ENCODE assay signal across 27 mouse cellular contexts in the genomic region with DNA sequence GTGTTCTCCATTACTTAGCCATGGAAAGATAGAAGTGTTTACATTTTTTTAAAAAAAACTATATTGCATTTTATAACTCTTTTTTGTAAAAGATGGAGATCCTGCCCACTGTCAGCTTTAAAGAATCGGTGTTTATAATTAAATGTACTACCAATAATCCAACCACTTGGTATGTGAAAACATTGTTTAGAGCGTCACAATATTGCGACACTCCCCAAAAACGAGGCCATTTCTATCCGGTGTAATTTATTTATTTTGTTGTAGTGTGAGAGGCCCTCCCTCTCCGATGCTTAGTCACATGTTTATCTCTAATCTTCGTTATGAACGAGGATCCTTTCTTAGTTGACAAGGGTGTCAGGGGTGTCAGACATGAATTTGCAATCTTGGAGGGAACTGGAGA. TPM values are rescaled to one million over a fixed set of nuclear protein-coding genes. Genes with fewer than 3 reads are reported as not detected.
DNase-seq lines count a peak whose midpoint lies in the region; ATAC-seq and TF ChIP-seq lines count a peak whose summit lies in the region.
"Had no signal": no experiment of that assay in that cellular context is flagged by ENCODE, and none has a peak within 500 bp of the region (broad histone marks: within the 10 kb centered on the region; RNA-seq: fewer than 3 reads in every experiment).

No protein-coding gene starts in this region.

- H3K4me2 ChIP-seq in intestine, embryonic 14.5 days (ENCODE audit: low read length): no peak overlapping the region
- no peak overlapping the region for H3K4me2 ChIP-seq in intestine, postnatal 0 days (replicated peaks; ENCODE audit: low read depth)
- no peak overlapping the region for H3K4me2 ChIP-seq in lung, embryonic 16.5 days (ENCODE audit: low read depth, low read length)
- H3K4me2 ChIP-seq in stomach, postnatal 0 days (replicated peaks; ENCODE audit: low read depth): no peak overlapping the region
- H3K4me2 ChIP-seq in hindbrain, postnatal 0 days (ENCODE audit: low read depth, low read length): no peak overlapping the region
- H3K4me2 ChIP-seq: forebrain, embryonic 13.5 days; heart, embryonic 11.5 days; hindbrain, embryonic 12.5 days had no signal

- H3K27ac ChIP-seq in intestine, embryonic 14.5 days (ENCODE audit: low read depth): 0 out of 2 replicates have a peak overlapping the region, but pooled peaks have one; percentile 4
- H3K27ac ChIP-seq in intestine, postnatal 0 days (ENCODE audit: low read depth, low read length): no peak overlapping the region
- no peak overlapping the region for H3K27ac ChIP-seq in lung, embryonic 16.5 days (ENCODE audit: low read length)
- H3K27ac ChIP-seq in small intestine, adult 2 months (ENCODE audit: insufficient read depth, low read depth, low read length): peak overlapping the region; percentile 66
- no peak overlapping the region for H3K27ac ChIP-seq in stomach, postnatal 0 days (replicated peaks)
- H3K27ac ChIP-seq in hindbrain, postnatal 0 days: no peak overlapping the region
- H3K27ac ChIP-seq: forebrain, embryonic 10.5 days; forebrain, embryonic 13.5 days; gastrocnemius, adult 2 months; hindbrain, embryonic 12.5 days had no signal

- H3K9ac ChIP-seq in intestine, embryonic 14.5 days (ENCODE audit: low read length): no peak overlapping the region
- no peak overlapping the region for H3K9ac ChIP-seq in intestine, postnatal 0 days (ENCODE audit: low read depth, low read length)
- H3K9ac ChIP-seq in lung, embryonic 16.5 days (ENCODE audit: low read length): no peak overlapping the region
- H3K9ac ChIP-seq in stomach, postnatal 0 days (ENCODE audit: low read length): no peak overlapping the region
- H3K9ac ChIP-seq in hindbrain, postnatal 0 days (replicated peaks; ENCODE audit: low read length): no peak overlapping the region
- H3K9ac ChIP-seq: forebrain, embryonic 13.5 days; hindbrain, embryonic 12.5 days had no signal

- no peak for ATAC-seq in intestine, embryonic 14.5 days (replicated peaks; ENCODE audit: low FRiP score, low TSS enrichment, low read depth)
- ATAC-seq in intestine, postnatal 0 days: no peak
- ATAC-seq in lung, embryonic 16.5 days (ENCODE audit: low read depth): peak; percentile 23; the same call in 1 of the 2 replicates
- no peak for ATAC-seq in stomach, postnatal 0 days (ENCODE audit: low FRiP score, low TSS enrichment)
- ATAC-seq in hindbrain, postnatal 0 days: no peak
- ATAC-seq: activated CD4-positive, CD25-positive, alpha-beta regulatory T cell, adult 4 months; forebrain, embryonic 13.5 days; forebrain, embryonic 16.5 days had no signal

- WGBS in intestine, embryonic 14.5 days: 66% methylated on average over 8 of the region's 8 CpGs
- 66% methylated on average over 8 of the region's 8 CpGs for WGBS in intestine, postnatal 0 days
- 52% methylated on average over 8 of the region's 8 CpGs for WGBS in lung, embryonic 16.5 days
- 53% methylated on average over 8 of the region's 8 CpGs for WGBS in lung, adult 2 months
- WGBS in small intestine, adult 2 months: 78% methylated on average over 8 of the region's 8 CpGs
- WGBS in stomach, postnatal 0 days: 53% methylated on average over 8 of the region's 8 CpGs
- 91% methylated on average over 8 of the region's 8 CpGs for WGBS in hindbrain, postnatal 0 days

- no peak for TF ChIP-seq CTCF in intestine, postnatal 0 days (IDR thresholded peaks at IDR 0.05; ENCODE audit: low read depth)
- TF ChIP-seq CTCF in lung, adult 2 months (IDR thresholded peaks at IDR 0.05; ENCODE audit: insufficient read depth, low read length): no peak
- no peak for TF ChIP-seq CTCF in small intestine, adult 2 months (IDR thresholded peaks at IDR 0.05; ENCODE audit: extremely low read depth, insufficient read length, insufficient replicate concordance, low read depth, low read length)
- TF ChIP-seq CTCF in stomach, postnatal 0 days (IDR thresholded peaks at IDR 0.05; ENCODE audit: low read depth): no peak
- TF ChIP-seq CTCF in hindbrain, postnatal 0 days (IDR thresholded peaks at IDR 0.05; ENCODE audit: low read depth): no peak

- no peaks in the 10 kb centered on the region for H3K27me3 ChIP-seq in intestine, embryonic 14.5 days (replicated peaks; ENCODE audit: control insufficient read depth, insufficient read depth, low read length)
- H3K27me3 ChIP-seq in intestine, postnatal 0 days (replicated peaks; ENCODE audit: control insufficient read depth, insufficient read depth, low read length): no peaks in the 10 kb centered on the region
- no peaks in the 10 kb centered on the region for H3K27me3 ChIP-seq in lung, embryonic 16.5 days (ENCODE audit: control insufficient read depth, insufficient read depth, low read depth, low read length)
- H3K27me3 ChIP-seq in small intestine, adult 2 months (ENCODE audit: control insufficient read depth, insufficient read depth, low read length): no peaks in the 10 kb centered on the region
- no peaks in the 10 kb centered on the region for H3K27me3 ChIP-seq in stomach, postnatal 0 days (ENCODE audit: control insufficient read depth, insufficient read depth, low read length)
- no peaks in the 10 kb centered on the region for H3K27me3 ChIP-seq in hindbrain, postnatal 0 days (ENCODE audit: insufficient read depth, low read length)
- H3K27me3 ChIP-seq: forebrain, embryonic 13.5 days; hindbrain, embryonic 12.5 days had no signal

- H3K9me3 ChIP-seq in intestine, embryonic 14.5 days (ENCODE audit: control insufficient read depth, low read length): no peaks in the 10 kb centered on the region
- no peaks in the 10 kb centered on the region for H3K9me3 ChIP-seq in intestine, postnatal 0 days (ENCODE audit: control insufficient read depth)
- H3K9me3 ChIP-seq in lung, embryonic 16.5 days (ENCODE audit: control insufficient read depth, low read length): no peaks in the 10 kb centered on the region
- no peaks in the 10 kb centered on the region for H3K9me3 ChIP-seq in stomach, postnatal 0 days (ENCODE audit: control insufficient read depth, low read length)
- H3K9me3 ChIP-seq in hindbrain, postnatal 0 days (ENCODE audit: low read length): no peaks in the 10 kb centered on the region
- H3K9me3 ChIP-seq: forebrain, embryonic 10.5 days; forebrain, embryonic 13.5 days; hindbrain, embryonic 12.5 days had no signal

- no peak overlapping the region for H3K4me3 ChIP-seq in intestine, embryonic 14.5 days (ENCODE audit: low read depth, low read length)
- no peak overlapping the region for H3K4me3 ChIP-seq in intestine, postnatal 0 days (ENCODE audit: low read depth, low read length)
- H3K4me3 ChIP-seq in lung, embryonic 16.5 days (ENCODE audit: low read length): no peak overlapping the region
- no peak overlapping the region for H3K4me3 ChIP-seq in lung, adult 2 months (replicated peaks; ENCODE audit: extremely low read depth, low read depth, low read length)
- no peak overlapping the region for H3K4me3 ChIP-seq in small intestine, adult 2 months (ENCODE audit: low read depth, low read length)
- no peak overlapping the region for H3K4me3 ChIP-seq in stomach, postnatal 0 days (ENCODE audit: low read depth, low read length)
- no peak overlapping the region for H3K4me3 ChIP-seq in hindbrain, postnatal 0 days (ENCODE audit: low read length)
- H3K4me3 ChIP-seq: forebrain, embryonic 10.5 days; forebrain, embryonic 13.5 days; gastrocnemius, adult 2 months; hindbrain, embryonic 12.5 days had no signal

- no peaks in the 10 kb centered on the region for H3K4me1 ChIP-seq in intestine, embryonic 14.5 days (replicated peaks; ENCODE audit: control insufficient read depth, insufficient read depth, low read length)
- H3K4me1 ChIP-seq in intestine, postnatal 0 days (replicated peaks; ENCODE audit: control insufficient read depth, insufficient read depth, low read length): no peaks in the 10 kb centered on the region
- H3K4me1 ChIP-seq in lung, embryonic 16.5 days (replicated peaks; ENCODE audit: control insufficient read depth, insufficient read depth, low read length): no peaks in the 10 kb centered on the region
- no peaks in the 10 kb centered on the region for H3K4me1 ChIP-seq in lung, adult 2 months (ENCODE audit: control insufficient read depth, insufficient read depth, low read length)
- H3K4me1 ChIP-seq in small intestine, adult 2 months (ENCODE audit: control insufficient read depth, insufficient read depth, insufficient read length, low read length): no peaks in the 10 kb centered on the region
- no peaks in the 10 kb centered on the region for H3K4me1 ChIP-seq in stomach, postnatal 0 days (replicated peaks; ENCODE audit: control insufficient read depth, insufficient read depth)
- H3K4me1 ChIP-seq in hindbrain, postnatal 0 days (ENCODE audit: insufficient read depth, low read length): no peaks in the 10 kb centered on the region
- H3K4me1 ChIP-seq: forebrain, embryonic 10.5 days; forebrain, embryonic 13.5 days; hindbrain, embryonic 12.5 days had no signal

- TF ChIP-seq POLR2A in lung, adult 2 months (IDR thresholded peaks at IDR 0.05; ENCODE audit: borderline replicate concordance, extremely low read depth, low read depth, low read length): no peak
- no peak for TF ChIP-seq POLR2A in small intestine, adult 2 months (IDR thresholded peaks at IDR 0.05; ENCODE audit: low read depth, low read length)

- no peak for DNase-seq in intestine, embryonic 14.5 days (ENCODE audit: low spot score)
- DNase-seq in lung, adult 2 months: no peak
- no peak for DNase-seq in stomach, postnatal 0 days (ENCODE audit: low spot score)
- DNase-seq in hindbrain, postnatal 0 days (ENCODE audit: low spot score): no peak
- DNase-seq in frontal cortex, postnatal 14 days (ENCODE audit: low spot score in 2 of 2): no peak
- DNase-seq: adrenal gland, adult 8-10 months; adrenal gland, postnatal 25 days; cerebellum, adult 11-12 months; cerebellum, adult 8-10 months; cerebellum, postnatal 10 days; cerebellum, postnatal 36 days; gastrocnemius, adult 2 months; gastrocnemius, postnatal 14 days; heart, adult 11 months had no signal

- TF ChIP-seq EP300 in stomach, postnatal 0 days (optimal IDR thresholded peaks at IDR 0.05): peak; percentile 15

- H3K36me3 ChIP-seq in intestine, embryonic 14.5 days (ENCODE audit: control insufficient read depth, insufficient read depth, low read length): no peaks in the 10 kb centered on the region
- H3K36me3 ChIP-seq in intestine, postnatal 0 days (ENCODE audit: control insufficient read depth, insufficient read depth): no peaks in the 10 kb centered on the region
- H3K36me3 ChIP-seq in lung, embryonic 16.5 days (ENCODE audit: control insufficient read depth, insufficient read depth, low read length): no peaks in the 10 kb centered on the region
- no peaks in the 10 kb centered on the region for H3K36me3 ChIP-seq in small intestine, adult 2 months (ENCODE audit: control insufficient read depth, insufficient read depth, low read length)
- H3K36me3 ChIP-seq in stomach, postnatal 0 days (ENCODE audit: control insufficient read depth, insufficient read depth, low read length): no peaks in the 10 kb centered on the region
- H3K36me3 ChIP-seq in hindbrain, postnatal 0 days (ENCODE audit: insufficient read depth, low read length): no peaks in the 10 kb centered on the region
- H3K36me3 ChIP-seq: forebrain, embryonic 10.5 days; hindbrain, embryonic 12.5 days had no signal

RNA-seq across cellular contexts. Expression of gene Epgn, which starts 21.1 kb away (rescaled TPM):
- polyA plus RNA-seq in intestine, embryonic 14.5 days (2014; fragmentation: Nextera tagmentation; extraction: Ambion mirVana): 0.09 TPM in 1 of 2 replicates, not detected in the other
- 0.12 TPM in 1 of 2 replicates, not detected in the other for polyA plus RNA-seq in intestine, postnatal 0 days (2015; fragmentation: Nextera tagmentation; extraction: Ambion mirVana)
- polyA plus RNA-seq in lung, embryonic 16.5 days (2015; fragmentation: Nextera tagmentation; extraction: Ambion mirVana): 0.09 TPM in 1 of 2 replicates, not detected in the other
- polyA plus RNA-seq in lung, adult 2 months (2012; rRNA removed): not detected in 2 replicates
- polyA plus RNA-seq in small intestine, adult 2 months (2012; rRNA removed): not detected in 2 replicates
- polyA plus RNA-seq in stomach, postnatal 0 days (2015; fragmentation: Nextera tagmentation; extraction: Ambion mirVana): 0.12 and 0.17 TPM in 2 replicates
- 0.18 and 0.37 TPM in 2 replicates for total RNA-seq in hindbrain, postnatal 0 days (2014; rRNA removed)
- polyA plus RNA-seq in hindbrain, postnatal 0 days (2015; fragmentation: Nextera tagmentation; extraction: Ambion mirVana): not detected in 2 replicates
- total RNA-seq: adrenal gland, postnatal 25 days; ES-E14; hematopoietic stem cell, adult 5-6 weeks had no signal
- polyA plus RNA-seq: activated CD4-positive, CD25-positive, alpha-beta regulatory T cell, adult 4 months; forebrain, embryonic 16.5 days; heart, embryonic 14.5 days had no signal

RNA-seq across cellular contexts. Expression of gene Ereg, which starts 26.0 kb away (rescaled TPM):
- 0.94 and 1.1 TPM in 2 replicates for polyA plus RNA-seq in intestine, embryonic 14.5 days (2014; fragmentation: Nextera tagmentation; extraction: Ambion mirVana)
- polyA plus RNA-seq in intestine, postnatal 0 days (2015; fragmentation: Nextera tagmentation; extraction: Ambion mirVana): 1.4 and 2.0 TPM in 2 replicates
- 0.43 and 0.48 TPM in 2 replicates for polyA plus RNA-seq in lung, embryonic 16.5 days (2015; fragmentation: Nextera tagmentation; extraction: Ambion mirVana)
- polyA plus RNA-seq in lung, adult 2 months (2012; rRNA removed): 0.02 and 1.2 TPM in 2 replicates
- polyA plus RNA-seq in small intestine, adult 2 months (2012; rRNA removed): 0.90 and 1.8 TPM in 2 replicates
- 3.2 and 3.3 TPM in 2 replicates for polyA plus RNA-seq in stomach, postnatal 0 days (2015; fragmentation: Nextera tagmentation; extraction: Ambion mirVana)
- not detected in 2 replicates for total RNA-seq in hindbrain, postnatal 0 days (2014; rRNA removed)
- polyA plus RNA-seq in hindbrain, postnatal 0 days (2015; fragmentation: Nextera tagmentation; extraction: Ambion mirVana): not detected in 2 replicates
- total RNA-seq: adrenal gland, postnatal 25 days; gastrocnemius, adult 2 months; gastrocnemius, postnatal 14 days; hematopoietic stem cell, adult 5-6 weeks had no signal
- polyA plus RNA-seq: activated CD4-positive, CD25-positive, alpha-beta regulatory T cell, adult 4 months; cortical plate, adult 2 months; forebrain, embryonic 13.5 days; forebrain, embryonic 16.5 days; heart, embryonic 11.5 days; heart, embryonic 14.5 days; hindbrain, embryonic 12.5 days had no signal

Comparison
In these comparisons a context has a peak if more than half of its experiments do, and no peak if none do; other contexts are left out.
1. H3K27ac ChIP-seq: peak in intestine, embryonic 14.5 days (single experiment) and small intestine, adult 2 months (single experiment); none in intestine, postnatal 0 days (single experiment), lung, embryonic 16.5 days (single experiment), stomach, postnatal 0 days (single experiment) and hindbrain, postnatal 0 days (single experiment).